Mouse (Mus musculus) forebrain, embryonic 13.5 days (tissue): Measurements from ENCODE around the gene 9030624G23Rik. TPM values are rescaled to one million over a fixed set of nuclear protein-coding genes. Genes with fewer than 3 reads are reported as not detected.
"Not testable (repeated sequence)": the region's sequence is repeated elsewhere in the genome, so short reads cannot be mapped to it uniquely, and the experiment has no call there.

Experiments
- ATAC-seq: fragments of 200-750 bp; cut with Nextera tagmentation; 2 replicates; pipeline ENCODE4 v1.8.0; 2017
- H3K27ac ChIP-seq: fragments of 300-500 bp; sonication (generic); 2 replicates; pipeline ENCODE4 v1.5.1; 2015; ENCODE audit warnings: inconsistent platforms, mild to moderate bottlenecking, moderate library complexity
- H3K27me3 ChIP-seq: fragments of 300-500 bp; sonication (generic); 2 replicates; pipeline ENCODE4 v1.6.1; 2015; ENCODE audit warnings: mild to moderate bottlenecking, inconsistent platforms
- H3K36me3 ChIP-seq: fragments of 300-500 bp; sonication (generic); 2 replicates; pipeline ENCODE4 v1.6.1; 2015; ENCODE audit warnings: mild to moderate bottlenecking, inconsistent platforms; ENCODE audit not compliant: poor library complexity, severe bottlenecking
- H3K4me1 ChIP-seq: fragments of 300-500 bp; sonication (generic); 2 replicates; pipeline ENCODE4 v1.6.1; 2015; ENCODE audit warnings: inconsistent platforms
- H3K4me2 ChIP-seq: fragments of 300-500 bp; sonication (generic); 2 replicates; pipeline ENCODE4 v1.6.1; 2015; ENCODE audit warnings: inconsistent platforms, mild to moderate bottlenecking, moderate library complexity
- H3K4me3 ChIP-seq: fragments of 300-500 bp; sonication (generic); 2 replicates; pipeline ENCODE4 v1.5.1; 2015; ENCODE audit warnings: mild to moderate bottlenecking, inconsistent platforms
- H3K9ac ChIP-seq: fragments of 300-500 bp; sonication (generic); 2 replicates; pipeline ENCODE4 v1.6.1; 2015; ENCODE audit warnings: mild to moderate bottlenecking, inconsistent platforms
- H3K9me3 ChIP-seq: fragments of 300-500 bp; sonication (generic); replicated peaks from 2 replicates; pipeline ENCODE4 v1.6.1; 2016; ENCODE audit warnings: inconsistent platforms
- WGBS: fragments of 180-500 bp; shearing (Covaris S2); methylation state at CpG from one replicate; pipeline ENCODE4 v1.1.7; 2015; 5-methylcytosine and 5-hydroxymethylcytosine counted together
- polyA plus RNA-seq: library from polyadenylated mRNA; unstranded; fragments of >200 nt; fragmentation: Nextera tagmentation; extraction: Ambion mirVana; gene quantifications from 2 replicates; pipeline ENCODE4 v1.2.1, GENCODE M21; 2015

The 9030624G23Rik gene
- polyA plus RNA-seq = 1.2 TPM in 2 replicates

DNA sequence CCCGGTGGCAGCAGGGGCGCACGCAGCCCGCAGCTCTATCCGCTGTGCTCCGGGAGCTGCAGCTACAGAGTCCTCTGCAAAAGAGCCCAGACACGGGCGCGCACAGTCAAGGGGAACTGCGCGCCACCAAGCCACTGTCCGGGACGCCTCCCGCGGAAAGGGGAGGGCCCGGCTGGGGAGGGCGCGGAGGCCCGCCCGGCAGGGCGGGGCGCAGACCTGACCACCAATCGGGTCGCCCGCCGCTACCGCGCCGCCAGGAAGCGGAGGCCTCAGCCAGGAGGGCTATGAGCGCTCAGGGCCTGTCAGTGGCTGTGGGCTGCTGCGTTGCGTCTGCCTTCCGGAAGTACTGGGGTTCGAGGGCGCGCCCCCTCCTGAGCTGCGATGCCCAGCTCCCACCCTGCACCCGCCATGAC is at the start of gene 9030624G23Rik:
9030624G23Rik (minus strand) TSS at position 139 of the 413 bp plus-strand sequence.
- peak within 1 kb of the TSS; percentile 47 for H3K4me2 ChIP-seq
- not testable (repeated sequence) for H3K4me1 ChIP-seq, H3K9me3 ChIP-seq, ATAC-seq, H3K27ac ChIP-seq, H3K27me3 ChIP-seq, H3K36me3 ChIP-seq
- WGBS = 1% methylated on average over 20 of the region's 39 CpGs
- H3K4me3 ChIP-seq = peak within 1 kb of the TSS; percentile 38
- H3K9ac ChIP-seq = peak within 1 kb of the TSS; percentile 40; the same call in 1 of the 2 replicates

DNA sequence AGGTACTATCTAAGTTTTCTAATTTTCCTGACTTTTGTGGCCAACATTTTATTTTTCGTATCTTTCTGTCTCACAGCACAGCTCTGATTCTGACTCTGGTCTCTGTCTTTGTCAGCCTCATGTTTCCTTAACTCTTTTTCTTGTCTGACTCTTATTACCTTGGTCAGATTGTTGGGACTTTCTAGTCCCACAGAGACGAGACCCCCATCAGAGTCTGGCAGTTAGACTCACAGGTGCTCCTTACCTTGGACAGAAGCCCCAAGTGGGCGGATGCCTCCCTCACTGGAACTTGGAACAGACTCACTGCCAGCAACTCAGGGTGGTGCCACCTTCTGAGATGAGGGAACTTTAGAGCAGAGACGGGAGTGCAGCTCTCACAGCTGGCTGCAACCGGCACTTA is 13.9 kb downstream of the 9030624G23Rik start:
- WGBS = 91% methylated on average over 2 of the region's 5 CpGs
- H3K4me3 ChIP-seq = not testable (repeated sequence)

More for the DNA sequence above, 13.9 kb downstream of the 9030624G23Rik start:
- H3K4me1 ChIP-seq, H3K36me3 ChIP-seq, H3K27ac ChIP-seq, H3K4me2 ChIP-seq, H3K9ac ChIP-seq, H3K27me3 ChIP-seq, ATAC-seq, H3K9me3 ChIP-seq: not testable (repeated sequence)
